Mouse (Mus musculus): ENCODE data around the gene Lrig2.
"Not testable (repeated sequence)": the region's sequence is repeated elsewhere in the genome, so short reads cannot be mapped to it uniquely, and the experiment has no call there.

Gene Lrig2

GRCm38 (mm10) chr3:104431156-104431847 lies 80.4 kb downstream of the Lrig2 start:
- no peak for DNase-seq

GRCm38 (mm10) chr3:104427354-104427753 lies 84.4 kb downstream of the Lrig2 start:
- DNase-seq, result not testable (repeated sequence)

- DNase-seq, result peak; percentile 91
These were observed 87.4 kb downstream of the Lrig2 start for GRCm38 (mm10) chr3:104424346-104424745.

GRCm38 (mm10) chr3:104420929-104421328 lies 90.8 kb downstream of the Lrig2 start:
- peak; percentile 19 for DNase-seq

- no peak for DNase-seq
These were observed 91.7 kb downstream of the Lrig2 start for GRCm38 (mm10) chr3:104419990-104420389.

- no peak for DNase-seq
These were observed 94.9 kb downstream of the Lrig2 start for GRCm38 (mm10) chr3:104416806-104417205.

- DNase-seq, result no peak
These were observed 99.2 kb downstream of the Lrig2 start for GRCm38 (mm10) chr3:104412482-104412881.

GRCm38 (mm10) chr3:104407506-104407905 lies 104.2 kb downstream of the Lrig2 start:
- DNase-seq, result no peak

- no peak for DNase-seq
These were observed 108.1 kb downstream of the Lrig2 start for GRCm38 (mm10) chr3:104403582-104403981.

- DNase-seq, result no peak
These were observed 110.5 kb downstream of the Lrig2 start for GRCm38 (mm10) chr3:104401176-104401575.

GRCm38 (mm10) chr3:104400126-104400525 lies 111.6 kb downstream of the Lrig2 start:
- peak; percentile 32 for DNase-seq

GRCm38 (mm10) chr3:104399296-104400045 lies 112.2 kb downstream of the Lrig2 start:
- DNase-seq, result no peak

GRCm38 (mm10) chr3:104397316-104397715 lies 114.4 kb downstream of the Lrig2 start:
- no peak for DNase-seq

- no peak for DNase-seq
These were observed 115.0 kb downstream of the Lrig2 start for GRCm38 (mm10) chr3:104396736-104397081.

GRCm38 (mm10) chr3:104396067-104396735 lies 115.5 kb downstream of the Lrig2 start:
- DNase-seq, result no peak

GRCm38 (mm10) chr3:104390072-104390471 lies 121.6 kb downstream of the Lrig2 start:
- DNase-seq, result no peak

- no peak for DNase-seq
These were observed 122.3 kb downstream of the Lrig2 start for GRCm38 (mm10) chr3:104389449-104389848.

- DNase-seq, result no peak
These were observed 126.1 kb downstream of the Lrig2 start for GRCm38 (mm10) chr3:104385587-104385986.

GRCm38 (mm10) chr3:104383681-104384341 lies 127.9 kb downstream of the Lrig2 start:
- DNase-seq, result no peak

- DNase-seq, result no peak
These were observed 133.5 kb downstream of the Lrig2 start for GRCm38 (mm10) chr3:104378228-104378627.

- no peak for DNase-seq
These were observed 137.8 kb downstream of the Lrig2 start for GRCm38 (mm10) chr3:104373907-104374306.

- DNase-seq, result peak; percentile 23
These were observed 139.3 kb downstream of the Lrig2 start for GRCm38 (mm10) chr3:104372374-104372773.

GRCm38 (mm10) chr3:104367912-104368311 lies 143.8 kb downstream of the Lrig2 start:
- DNase-seq, result no peak
